Mouse (Mus musculus): ENCODE data around the gene Foxn3.

Gene Foxn3

DNA sequence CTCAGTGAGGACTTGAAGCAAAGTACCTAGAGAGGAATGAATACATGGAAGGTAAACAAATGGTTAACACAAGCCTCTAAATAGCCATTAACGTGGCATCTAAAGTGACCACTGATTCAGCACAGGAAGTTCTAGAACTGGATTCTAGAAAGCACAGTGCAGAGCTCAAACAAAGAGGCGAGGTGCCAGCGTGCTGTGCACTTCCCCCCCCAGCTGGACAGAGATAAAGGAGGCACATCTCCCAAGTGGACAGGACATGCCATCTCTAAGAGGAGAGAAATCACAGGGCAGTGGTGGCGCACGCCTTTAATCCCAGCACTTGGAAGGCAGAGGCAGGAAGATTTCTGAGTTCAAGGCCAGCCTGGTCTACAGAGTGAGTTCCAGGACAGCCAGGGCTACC, 173.0 kb downstream of the Foxn3 start:
- DNase-seq (ENCODE audit: low read depth, low spot score): no peak

DNA sequence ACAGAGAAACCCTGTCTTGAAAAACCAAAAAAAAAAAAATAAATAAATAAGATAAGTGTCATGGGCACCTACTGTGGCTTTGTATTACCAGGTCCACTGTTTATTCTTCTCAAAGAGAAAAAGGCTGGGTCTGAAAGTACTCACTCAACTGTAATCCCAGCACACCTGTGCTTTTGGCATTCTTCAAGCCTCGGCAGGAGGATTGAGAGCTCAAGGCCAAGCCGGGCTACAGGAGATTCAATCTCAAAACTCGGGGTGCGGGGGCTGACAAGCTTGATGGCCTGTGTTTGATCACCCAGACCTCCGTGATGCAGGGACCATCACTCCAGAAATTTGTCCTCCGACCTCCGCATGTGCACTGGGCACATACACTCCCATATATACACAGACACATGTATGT, 174.1 kb downstream of the Foxn3 start:
- DNase-seq (ENCODE audit: low read depth, low spot score): no peak

DNA sequence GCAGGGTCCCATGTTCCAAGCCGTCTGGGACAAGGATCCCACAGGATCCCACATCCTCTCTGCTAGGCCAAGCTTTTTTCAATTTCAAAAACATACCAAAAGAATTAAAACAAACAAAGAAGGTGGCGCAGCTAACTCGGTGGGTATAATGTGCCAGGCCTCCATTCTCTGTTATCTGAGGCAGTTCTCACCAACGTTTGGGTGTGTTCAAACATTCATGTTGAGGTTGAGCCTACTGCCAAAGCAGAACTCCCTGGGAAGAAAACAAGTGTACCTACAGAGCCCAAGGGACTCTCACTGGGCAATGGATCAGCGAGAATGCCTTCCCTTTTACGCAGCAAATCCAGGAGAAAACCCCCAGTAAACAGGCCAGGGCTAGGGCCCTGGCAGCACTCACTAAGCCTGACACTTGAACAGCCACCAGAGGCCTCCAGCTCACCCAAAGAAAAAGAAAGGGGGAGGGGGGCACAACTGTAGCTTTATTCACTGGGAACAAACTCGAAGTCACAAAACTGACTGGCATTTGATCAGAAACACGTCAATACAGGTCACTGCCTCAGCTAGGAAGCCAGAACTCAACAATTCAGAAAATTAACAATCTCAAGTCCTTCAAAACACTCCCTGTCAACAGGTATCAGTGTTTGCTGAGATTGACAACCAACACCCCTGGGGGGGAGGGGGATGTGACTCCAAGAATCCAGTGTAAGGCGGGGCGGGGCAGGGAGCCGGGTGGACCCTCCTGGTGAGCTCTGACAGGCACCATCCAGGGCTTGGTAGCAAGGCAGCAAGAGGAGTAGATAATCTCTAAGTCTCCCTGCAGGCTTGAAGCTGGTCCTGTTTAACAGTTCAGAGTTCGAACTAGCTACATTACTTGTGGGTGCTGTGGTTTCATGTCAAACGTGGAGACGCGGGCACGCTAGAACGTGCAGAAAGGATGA, 177.2 kb downstream of the Foxn3 start:
- DNase-seq (ENCODE audit: low read depth, low spot score): no peak

DNA sequence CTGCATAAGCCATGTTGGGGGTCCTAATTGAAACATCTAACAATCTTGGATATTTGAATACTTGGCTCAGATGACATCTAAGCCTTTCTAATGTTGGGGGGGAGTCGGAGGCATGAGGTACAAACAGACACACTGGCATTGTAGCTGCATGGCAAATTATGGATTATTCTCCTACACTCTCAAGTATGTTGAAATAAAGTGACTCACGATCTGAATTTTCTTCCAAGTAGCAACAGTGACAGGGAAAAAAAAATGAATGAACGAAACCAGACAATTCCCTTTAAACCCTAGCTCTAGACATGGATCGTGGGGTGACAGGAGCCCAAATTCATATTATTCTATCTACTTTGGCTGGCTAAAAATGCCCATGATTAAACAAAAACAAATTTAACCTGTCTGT, 178.3 kb downstream of the Foxn3 start:
- DNase-seq (ENCODE audit: low read depth, low spot score): no peak

DNA sequence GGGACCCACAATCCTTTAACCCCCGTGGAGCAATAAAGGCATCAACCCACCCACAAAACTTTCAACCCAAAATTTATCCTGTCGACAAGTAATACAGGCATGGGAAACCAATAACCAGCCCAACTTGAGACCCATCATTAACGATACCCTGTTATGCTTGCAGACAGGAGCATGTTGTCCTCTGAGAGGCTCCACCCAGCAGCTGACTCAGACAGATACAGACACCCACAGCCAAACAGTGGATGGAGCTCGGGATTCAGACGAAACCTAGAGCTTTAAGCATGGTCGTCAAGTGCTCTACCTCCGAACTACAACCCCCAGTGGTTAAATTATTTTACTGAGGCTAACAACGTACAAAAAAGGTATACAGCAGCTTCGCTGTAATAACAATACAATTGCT, 182.1 kb downstream of the Foxn3 start:
- no peak for DNase-seq (ENCODE audit: low read depth, low spot score)

DNA sequence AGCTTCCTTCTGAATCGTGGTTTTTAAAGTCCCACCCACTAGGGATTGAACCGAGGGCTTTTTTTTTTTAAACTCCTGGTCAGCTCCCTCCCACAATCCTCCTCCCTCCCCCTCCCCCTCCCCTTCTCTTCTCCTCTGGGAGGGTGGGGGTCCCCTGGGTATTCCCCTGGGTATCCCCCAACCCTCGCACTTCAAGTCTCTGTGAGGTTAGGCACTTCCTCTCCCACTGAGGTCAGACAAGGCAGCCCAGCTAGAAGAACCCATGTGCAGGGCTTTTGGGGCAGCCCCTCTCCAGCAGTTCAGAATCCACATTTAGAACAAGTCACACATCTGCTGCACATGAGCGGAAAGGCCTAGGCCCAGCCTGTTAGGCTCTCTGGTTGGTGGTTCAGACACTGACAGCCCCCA, 182.5 kb downstream of the Foxn3 start:
- DNase-seq (ENCODE audit: low read depth, low spot score): no peak

DNA sequence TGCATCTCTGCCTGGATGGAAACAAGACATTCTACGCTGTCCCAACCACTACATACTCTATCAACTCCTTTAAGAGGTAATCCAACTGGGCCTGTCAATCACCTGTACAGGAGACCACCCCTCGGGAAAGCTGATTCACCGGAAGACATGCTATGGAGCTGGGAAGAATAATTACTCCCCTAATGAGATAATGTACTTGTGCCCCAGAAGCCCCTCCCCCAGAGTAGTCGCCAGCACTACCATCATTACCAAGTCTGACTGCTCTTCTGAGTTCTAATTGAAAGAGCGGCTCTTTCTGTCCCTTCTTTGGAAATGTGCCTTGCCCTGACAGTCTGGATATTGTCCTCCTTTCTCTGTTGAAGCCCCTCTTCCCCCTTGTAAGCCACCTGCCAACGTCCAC, 183.3 kb downstream of the Foxn3 start:
- DNase-seq (ENCODE audit: low read depth, low spot score): no peak

DNA sequence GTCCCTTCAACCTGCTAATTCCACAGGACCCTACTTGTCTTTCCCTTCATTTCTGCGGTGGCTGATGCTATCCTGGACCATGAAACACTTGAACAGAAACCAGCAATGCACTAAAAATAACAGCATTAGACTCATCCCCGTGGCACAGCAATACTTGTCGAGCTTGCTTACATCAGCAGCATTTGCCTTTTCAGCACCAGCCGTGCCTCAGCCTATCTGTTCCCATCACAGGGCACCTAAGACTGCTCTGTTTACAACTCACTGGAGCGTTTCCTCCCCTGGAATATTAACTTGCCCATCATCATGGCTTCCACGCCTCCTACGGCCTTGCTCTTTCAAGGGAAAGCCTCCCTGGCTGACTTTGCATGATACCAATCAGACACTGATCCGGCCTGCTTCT, 185.1 kb downstream of the Foxn3 start:
- no peak for DNase-seq (ENCODE audit: low read depth, low spot score)

DNA sequence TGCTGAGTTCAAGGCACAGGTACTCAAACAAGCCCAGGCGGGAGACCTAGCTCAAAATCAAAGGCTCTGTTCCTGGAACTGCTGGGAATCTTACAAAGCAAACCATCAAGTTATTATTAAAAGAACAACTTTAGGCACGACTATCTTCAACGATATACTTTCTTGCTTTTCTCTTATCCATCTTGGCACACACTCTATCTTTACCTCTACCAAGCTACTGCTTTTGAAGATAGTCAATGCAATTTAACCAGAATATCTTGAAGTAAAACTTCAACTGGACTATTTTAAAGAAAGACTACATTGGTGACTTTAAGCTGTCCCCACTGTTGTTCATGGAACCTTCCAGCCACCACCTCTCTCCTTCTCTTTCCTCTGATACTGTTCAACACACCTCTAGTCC, 185.7 kb downstream of the Foxn3 start:
- DNase-seq (ENCODE audit: low read depth, low spot score): no peak

DNA sequence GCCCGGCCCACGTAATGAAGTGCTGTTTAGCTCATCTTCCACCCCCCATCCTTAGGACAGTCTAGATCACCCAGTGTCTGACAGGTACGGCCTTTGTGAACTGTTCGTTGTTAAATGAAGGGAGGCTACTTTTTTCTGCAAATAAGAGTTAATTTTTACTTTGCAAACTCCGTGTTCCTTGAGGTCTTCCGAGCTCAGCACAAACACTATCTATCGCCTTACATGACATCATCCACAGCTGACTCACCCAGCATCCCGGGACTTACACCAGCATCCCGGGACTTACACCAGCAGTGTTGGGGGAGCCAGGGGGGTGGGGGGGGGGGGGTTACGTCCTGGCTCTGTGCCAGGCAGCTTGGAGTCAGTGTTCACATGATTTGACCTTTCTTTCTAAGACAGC, 186.3 kb downstream of the Foxn3 start:
- no peak for DNase-seq (ENCODE audit: low read depth, low spot score)

DNA sequence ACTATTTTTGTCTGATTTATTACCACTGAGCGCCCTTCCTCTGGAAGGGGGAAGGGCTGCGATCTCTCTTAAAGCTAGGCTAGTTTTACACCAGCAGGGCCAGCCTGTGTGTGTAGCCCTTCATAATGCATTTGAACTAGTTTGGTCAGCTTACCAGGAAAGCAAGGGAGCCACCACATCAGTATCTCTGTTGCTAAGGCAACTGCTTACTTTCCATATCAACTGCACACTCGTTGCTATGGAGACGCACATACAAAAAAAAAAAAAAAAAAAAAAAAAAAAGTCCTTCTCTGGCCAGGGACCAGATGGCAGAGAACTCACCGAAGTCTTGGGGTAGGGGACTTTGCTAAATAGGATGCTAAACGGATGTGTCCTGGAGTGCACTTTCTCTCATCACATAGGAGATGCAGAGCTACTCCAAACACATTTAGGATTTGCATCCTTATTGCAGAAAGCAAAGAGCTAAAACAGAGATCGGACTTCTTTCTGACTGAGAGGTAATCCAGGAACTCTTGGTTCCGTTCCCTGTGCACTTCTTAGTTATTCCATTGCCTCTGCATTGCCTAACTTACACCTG, 187.4 kb downstream of the Foxn3 start:
- DNase-seq (ENCODE audit: low read depth, low spot score): peak; percentile 44

DNA sequence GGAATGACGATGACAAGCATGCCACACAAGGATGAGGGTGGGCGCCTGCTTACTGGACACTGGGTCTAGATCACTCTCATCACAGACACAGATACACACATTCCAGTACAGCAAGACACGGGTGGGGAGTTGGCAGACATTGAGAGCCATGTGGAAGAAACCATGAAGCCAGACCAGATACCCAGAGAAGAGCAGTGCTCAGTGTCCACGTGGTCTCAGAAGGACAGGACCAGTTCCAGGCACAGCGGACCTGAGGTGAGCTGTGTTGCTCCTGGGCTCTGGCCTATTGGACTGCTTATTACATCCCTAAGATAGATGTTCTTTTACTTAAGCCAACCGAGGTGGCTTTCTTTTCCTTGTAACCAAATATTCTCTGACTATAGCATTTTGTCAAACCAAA, 188.0 kb downstream of the Foxn3 start:
- no peak for DNase-seq (ENCODE audit: low read depth, low spot score)

DNA sequence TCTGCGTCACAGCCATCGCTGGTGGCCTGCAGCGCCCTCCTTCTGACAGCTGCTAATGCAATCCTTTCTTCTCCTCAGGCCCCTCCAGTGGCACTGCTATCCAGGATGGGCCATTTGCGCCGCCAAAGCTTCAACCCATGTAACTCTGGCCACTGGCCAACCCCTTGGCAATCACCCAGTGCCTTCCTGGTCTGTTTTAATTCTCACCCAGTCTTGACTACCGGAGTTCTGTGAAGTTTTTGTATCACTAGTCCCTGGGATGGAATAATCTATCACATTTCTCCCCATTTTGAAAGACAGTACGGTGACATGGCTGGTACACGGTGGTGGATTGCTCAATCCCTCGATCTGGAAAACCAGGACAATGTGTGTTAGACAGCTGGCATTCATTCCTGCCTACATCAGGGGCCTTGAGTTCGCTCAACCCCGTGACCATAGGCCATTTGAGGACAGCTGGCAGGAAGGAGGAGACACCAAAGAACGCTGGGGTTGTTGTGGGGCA, 189.2 kb downstream of the Foxn3 start:
- DNase-seq (ENCODE audit: low read depth, low spot score): no peak

DNA sequence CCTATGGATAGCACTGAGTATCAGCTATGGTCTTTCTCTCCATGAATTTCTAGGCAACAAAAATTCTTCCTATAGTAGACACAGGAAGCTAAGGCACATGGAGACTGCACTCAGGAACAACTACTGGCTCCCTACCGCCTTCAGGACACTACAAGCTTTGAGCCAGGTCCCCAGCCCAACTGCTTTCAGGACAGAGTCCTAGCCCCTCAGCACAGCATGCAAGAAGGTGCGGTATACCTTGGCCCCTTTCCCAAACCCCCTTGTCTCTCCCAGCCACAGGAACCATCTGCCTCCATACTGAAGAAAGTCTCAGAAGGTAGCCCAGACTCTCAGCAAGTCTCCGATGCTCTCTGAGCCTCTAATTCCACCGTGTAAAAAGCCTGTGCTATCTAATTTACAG, 189.8 kb downstream of the Foxn3 start:
- no peak for DNase-seq (ENCODE audit: low read depth, low spot score)

DNA sequence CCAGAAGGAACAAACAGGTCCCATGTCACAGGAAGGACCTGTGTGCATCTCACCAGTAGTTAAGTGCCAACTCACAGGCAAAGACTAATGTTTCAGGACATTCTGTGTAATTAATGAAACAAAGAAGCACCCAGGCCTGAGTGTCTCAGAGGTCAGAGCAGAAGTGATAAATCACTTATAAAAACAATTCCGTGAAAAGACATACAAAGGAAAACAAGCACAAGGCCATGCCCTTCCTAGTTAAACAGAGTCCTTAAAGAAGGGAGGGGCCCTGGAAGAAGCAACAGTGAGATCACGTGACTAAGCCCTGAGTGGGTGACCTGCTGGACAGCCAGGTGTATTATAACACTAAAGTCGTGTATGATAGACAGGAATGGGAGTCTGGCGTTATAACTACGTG, 191.9 kb downstream of the Foxn3 start:
- DNase-seq (ENCODE audit: low read depth, low spot score): no peak

DNA sequence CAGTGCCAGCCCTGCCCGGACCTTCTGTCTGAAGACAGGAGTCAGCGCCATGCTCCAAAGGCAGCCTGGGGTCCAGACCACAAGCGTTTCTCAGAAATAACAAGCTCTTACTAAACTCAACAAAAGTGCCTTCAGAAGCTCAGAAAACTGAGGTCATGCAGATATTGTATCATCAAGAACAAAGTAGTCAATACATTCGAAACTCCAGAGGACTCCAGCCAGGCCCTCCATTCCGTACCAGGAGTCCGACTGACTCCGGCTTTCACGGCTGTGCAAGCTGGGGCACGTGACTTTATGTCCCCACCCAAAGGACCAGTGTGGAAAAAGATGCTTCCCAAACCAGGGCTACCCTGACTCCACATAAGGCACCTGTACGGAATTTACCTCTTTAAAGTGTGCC, 195.1 kb downstream of the Foxn3 start:
- no peak for DNase-seq (ENCODE audit: low read depth, low spot score)

DNA sequence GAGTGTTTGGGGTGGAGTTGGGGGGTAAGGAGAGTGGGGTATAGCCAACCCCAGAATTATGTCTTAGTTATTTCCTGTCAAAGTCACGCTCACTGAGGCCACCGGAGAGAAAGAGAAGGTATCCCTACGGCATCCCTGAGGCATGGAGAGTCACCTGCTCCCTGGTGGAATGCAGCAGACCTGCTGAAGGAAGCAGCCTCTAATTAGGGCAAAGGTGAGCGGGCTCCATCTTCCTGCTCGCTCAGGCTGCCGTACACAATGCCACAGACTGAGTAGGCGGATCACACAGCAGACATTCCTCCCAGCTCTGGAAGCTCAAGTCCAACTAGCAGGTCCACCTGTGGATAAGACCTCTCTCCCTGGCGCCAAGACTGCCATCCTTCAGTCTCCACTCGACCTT, 197.4 kb downstream of the Foxn3 start:
- DNase-seq (ENCODE audit: low read depth, low spot score): no peak

DNA sequence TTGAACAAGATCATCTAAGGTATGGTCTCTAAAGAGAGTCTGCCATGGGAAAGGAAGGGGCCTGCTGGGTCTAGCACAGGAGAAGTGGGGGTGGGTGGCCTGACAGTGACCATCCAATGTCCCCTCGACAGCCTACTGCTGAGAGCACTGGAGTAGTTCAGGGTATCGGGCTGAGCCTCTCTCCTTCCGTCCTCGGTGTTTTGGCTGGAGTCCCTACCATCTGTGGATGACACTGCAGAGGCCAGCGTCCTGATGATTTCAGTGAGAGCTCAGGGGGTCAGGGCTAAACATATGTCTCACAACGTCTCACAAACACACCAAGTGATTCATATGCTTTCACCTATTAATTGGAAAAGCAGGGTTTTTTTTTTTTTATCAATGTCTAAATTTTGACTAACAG, 199.2 kb downstream of the Foxn3 start:
- DNase-seq (ENCODE audit: low read depth, low spot score): no peak

DNA sequence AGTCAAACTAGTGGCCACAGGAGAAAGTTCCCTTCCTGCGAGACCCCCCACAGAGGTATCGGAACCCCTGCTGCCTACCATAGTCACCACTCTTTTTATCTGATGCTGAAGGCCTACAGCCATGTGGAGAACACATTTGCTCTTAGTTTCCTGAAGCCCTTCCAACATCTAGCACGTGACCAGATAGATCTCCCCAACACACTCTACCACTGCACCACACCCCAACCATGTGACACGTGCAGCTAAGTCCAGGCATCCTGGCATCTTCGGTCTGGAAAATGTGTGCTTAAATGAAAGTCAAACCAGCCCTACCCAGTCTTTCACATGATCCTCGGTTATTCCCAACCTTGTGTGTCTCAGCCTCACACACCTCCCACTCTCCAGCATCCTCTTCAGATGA, 200.4 kb downstream of the Foxn3 start:
- DNase-seq (ENCODE audit: low read depth, low spot score): no peak

DNA sequence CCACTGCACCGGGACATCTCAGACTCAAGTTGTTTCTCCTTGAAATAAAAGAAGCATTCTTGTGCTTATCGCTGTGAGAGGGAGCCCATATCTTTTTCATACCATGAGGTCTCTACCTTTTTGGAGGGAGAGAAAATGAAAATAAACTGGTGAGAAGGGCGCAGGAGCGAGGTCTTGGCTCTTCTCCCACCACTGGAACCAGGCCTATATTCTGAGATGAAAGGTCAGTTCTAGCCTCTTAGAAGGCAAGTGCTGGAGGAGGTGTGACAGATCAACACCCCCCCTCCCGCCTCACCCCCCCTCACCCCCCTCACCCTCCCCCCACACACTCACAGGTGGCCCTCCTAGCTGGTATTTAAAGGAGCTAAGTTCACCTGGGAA, 201.6 kb downstream of the Foxn3 start:
- no peak for DNase-seq (ENCODE audit: low read depth, low spot score)

DNA sequence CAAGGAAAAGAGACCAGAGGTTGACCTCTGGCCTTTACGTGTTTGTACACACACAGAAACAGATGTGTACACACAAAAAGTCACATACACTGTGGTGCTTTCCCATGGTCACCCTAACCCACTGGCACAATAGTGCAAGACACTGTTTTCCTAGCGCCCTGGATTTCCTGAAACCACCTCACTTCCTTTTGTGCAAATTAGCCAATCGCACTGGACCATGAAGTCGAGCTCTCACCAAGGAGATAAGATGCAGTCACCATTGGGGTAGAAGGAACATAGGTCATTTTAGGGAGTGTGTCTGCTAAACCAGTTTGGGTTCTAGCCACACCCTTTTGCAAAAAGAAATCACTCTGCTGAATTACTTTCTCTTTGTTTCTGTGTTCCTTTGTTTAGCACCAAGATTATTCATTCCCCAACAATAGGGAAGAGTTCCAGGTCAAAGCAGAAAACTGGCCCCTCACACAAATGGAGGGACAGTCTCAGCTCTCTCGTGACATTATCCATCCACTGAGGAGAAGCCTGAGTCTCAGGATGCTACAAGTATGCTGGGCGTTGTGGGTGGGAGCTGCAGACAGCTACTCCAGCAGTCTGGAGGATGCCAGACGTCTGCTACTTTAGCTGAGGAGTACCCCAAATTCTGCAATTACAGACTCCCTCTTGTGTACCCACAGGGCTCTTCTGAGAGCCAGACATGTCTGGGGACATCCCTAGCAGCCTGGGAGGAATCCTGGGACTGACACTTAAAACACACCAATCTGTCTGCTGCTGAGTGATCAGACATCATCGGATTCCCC, 202.2 kb downstream of the Foxn3 start:
- DNase-seq (ENCODE audit: low read depth, low spot score): no peak

DNA sequence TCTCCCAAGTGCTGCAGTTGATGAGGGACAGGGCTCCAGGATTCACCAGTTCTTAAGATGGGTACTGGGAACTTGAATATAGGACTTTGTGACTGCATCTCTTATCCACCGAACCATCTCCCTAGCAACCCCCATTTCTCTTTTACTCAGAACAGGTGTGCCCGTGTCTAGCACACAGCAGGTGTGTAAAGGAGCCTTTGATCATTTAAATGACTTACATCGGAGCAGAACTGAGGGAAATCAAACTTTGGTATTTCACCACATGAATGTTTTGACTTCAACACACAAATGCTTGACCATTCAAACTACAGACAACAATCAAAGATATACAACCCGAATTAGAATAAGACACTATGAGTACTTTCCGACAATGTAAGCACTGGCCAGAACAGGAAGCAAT, 204.7 kb downstream of the Foxn3 start:
- DNase-seq (ENCODE audit: low read depth, low spot score): no peak
